In the genomic region with DNA sequence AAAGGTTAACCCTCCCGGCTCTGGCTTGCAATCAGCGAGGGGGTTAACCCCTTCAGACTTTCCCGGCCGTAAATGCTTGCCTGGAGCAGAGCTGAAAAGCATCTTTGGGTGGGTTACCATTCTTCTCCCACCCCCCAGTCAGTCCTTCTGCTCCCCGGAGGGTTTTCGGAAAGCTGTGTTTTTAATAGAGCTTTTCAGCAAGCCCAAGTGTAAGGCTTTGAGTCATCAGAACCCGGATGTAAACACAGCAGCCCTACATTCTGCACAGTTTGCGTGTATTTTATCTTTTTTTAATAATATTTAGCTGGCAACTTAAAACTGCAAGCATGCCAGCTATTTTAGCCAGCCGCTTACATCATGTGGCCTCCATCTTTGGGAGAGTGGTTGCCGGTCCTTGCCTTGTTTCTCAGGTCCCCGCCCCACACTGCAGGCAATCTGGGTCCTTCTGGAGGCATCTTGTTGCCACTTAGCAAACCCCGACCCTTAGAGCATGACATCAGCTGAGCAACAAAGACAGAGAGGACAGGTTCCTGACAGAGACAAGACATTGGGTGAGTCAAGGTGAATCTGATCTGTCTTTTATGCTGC, we compare ENCODE assay signal across 8 mouse cellular contexts. TPM values are rescaled to one million over a fixed set of nuclear protein-coding genes. Genes with fewer than 3 reads are reported as not detected.
DNase-seq lines count a peak whose midpoint lies in the region; ATAC-seq and TF ChIP-seq lines count a peak whose summit lies in the region.

No protein-coding gene starts in this region.

- peaks cover 0 to 4% of the 10 kb centered on the region in 2 experiments for H3K36me3 ChIP-seq in CH12.LX (replicated peaks in 1 of 2; ENCODE audit: control insufficient read depth in 1 of 2, insufficient read depth in 1 of 2, low read length in 1 of 2)
- no peaks in the 10 kb centered on the region for H3K36me3 ChIP-seq in hindbrain, embryonic 12.5 days
- no peaks in the 10 kb centered on the region for H3K36me3 ChIP-seq in lung, embryonic 14.5 days (ENCODE audit: insufficient read depth)
- H3K36me3 ChIP-seq in stomach, embryonic 14.5 days (ENCODE audit: control insufficient read depth, insufficient read depth, low read length), result no peaks in the 10 kb centered on the region

- TF ChIP-seq CTCF in CH12.LX (conservative IDR thresholded peaks at IDR 0.05 in 1 of 2, IDR thresholded peaks at IDR 0.05 in 1 of 2; ENCODE audit: low read depth in 2 of 2, low read length in 2 of 2), result no peak
- TF ChIP-seq CTCF in lung, embryonic 14.5 days (IDR thresholded peaks at IDR 0.05; ENCODE audit: low read depth), result no peak

- WGBS in hindbrain, embryonic 12.5 days, result under 1% methylated on average over 12 of the region's 12 CpGs
- 1% methylated on average over 12 of the region's 12 CpGs for WGBS in lung, embryonic 14.5 days
- WGBS in stomach, embryonic 14.5 days, result 0% methylated on average over 12 of the region's 12 CpGs

- peak; percentile 47 for DNase-seq in kidney, adult 11 months
- no peak for DNase-seq in kidney, adult 8-10 months
- DNase-seq in CH12.LX (ENCODE audit: extremely low read depth), result no peak
- DNase-seq in cerebellum, postnatal 25 days, result peak; percentile 63 to 72
- no peak for DNase-seq in lung, embryonic 14.5 days
- no peak for DNase-seq in left cerebral cortex, postnatal 14 days (ENCODE audit: low spot score in 2 of 2)

- peak overlapping the region; percentile 85 for H3K4me2 ChIP-seq in CH12.LX (ENCODE audit: insufficient read depth, low read depth, poor library complexity, severe bottlenecking)
- H3K4me2 ChIP-seq in hindbrain, embryonic 12.5 days (replicated peaks), result peak overlapping the region; percentile 64
- peak overlapping the region; percentile 67 for H3K4me2 ChIP-seq in lung, embryonic 14.5 days
- H3K4me2 ChIP-seq in stomach, embryonic 14.5 days (replicated peaks; ENCODE audit: low read depth, low read length), result peak overlapping the region; percentile 65

- H3K27ac ChIP-seq in CH12.LX (ENCODE audit: insufficient read depth, low read depth), result peak overlapping the region; percentile 91
- H3K27ac ChIP-seq in hindbrain, embryonic 12.5 days, result peak overlapping the region; percentile 99
- peak overlapping the region; percentile 97 for H3K27ac ChIP-seq in lung, embryonic 14.5 days (ENCODE audit: low read depth)
- H3K27ac ChIP-seq in stomach, embryonic 14.5 days (ENCODE audit: low read length), result peak overlapping the region; percentile 99

- H3K4me3 ChIP-seq in CH12.LX (replicated peaks in 1 of 3; ENCODE audit: low read depth in 2 of 3, low read length in 2 of 3, poor library complexity in 1 of 3), result peak overlapping the region; percentile 45 to 64 (median 55)
- H3K4me3 ChIP-seq in hindbrain, embryonic 12.5 days, result peak overlapping the region; percentile 25
- H3K4me3 ChIP-seq in lung, embryonic 14.5 days (ENCODE audit: low read depth, low read length), result peak overlapping the region; percentile 29
- H3K4me3 ChIP-seq in stomach, embryonic 14.5 days (ENCODE audit: low read depth, low read length), result peak overlapping the region; percentile 19

- no peaks in the 10 kb centered on the region for H3K9me3 ChIP-seq in CH12.LX (replicated peaks; ENCODE audit: low read length)
- H3K9me3 ChIP-seq in hindbrain, embryonic 12.5 days (replicated peaks), result no peaks in the 10 kb centered on the region
- no peaks in the 10 kb centered on the region for H3K9me3 ChIP-seq in lung, embryonic 14.5 days (ENCODE audit: low read depth, low read length)
- no peaks in the 10 kb centered on the region for H3K9me3 ChIP-seq in stomach, embryonic 14.5 days (ENCODE audit: control insufficient read depth, low read depth, low read length)

- no peaks in the 10 kb centered on the region for H3K79me2 ChIP-seq in CH12.LX (replicated peaks; ENCODE audit: control insufficient read depth, extremely low read depth, insufficient read depth, poor library complexity, severe bottlenecking)

- peak overlapping the region; percentile 81 for H3K9ac ChIP-seq in CH12.LX (ENCODE audit: insufficient read depth, low read depth)
- H3K9ac ChIP-seq in hindbrain, embryonic 12.5 days, result peak overlapping the region; percentile 64
- peak overlapping the region; percentile 45; the same call in 1 of the 2 replicates for H3K9ac ChIP-seq in lung, embryonic 14.5 days
- H3K9ac ChIP-seq in stomach, embryonic 14.5 days (replicated peaks; ENCODE audit: low read depth, low read length), result 0 out of 2 replicates have a peak overlapping the region, but pooled peaks have one; percentile 14

- TF ChIP-seq RAD21 in CH12.LX (IDR thresholded peaks at IDR 0.05; ENCODE audit: low read depth, low read length), result no peak; the same call in 1 of the 2 replicates

- peaks cover 19 to 69% of the 10 kb centered on the region in 2 experiments for H3K4me1 ChIP-seq in CH12.LX (ENCODE audit: control insufficient read depth in 1 of 2, insufficient read depth in 2 of 2)
- H3K4me1 ChIP-seq in hindbrain, embryonic 12.5 days, result peaks cover 92% of the 10 kb centered on the region
- H3K4me1 ChIP-seq in lung, embryonic 14.5 days (ENCODE audit: insufficient read depth), result peaks cover 79% of the 10 kb centered on the region
- peaks cover 82% of the 10 kb centered on the region for H3K4me1 ChIP-seq in stomach, embryonic 14.5 days (ENCODE audit: control insufficient read depth, insufficient read depth, low read length)

- no peak for TF ChIP-seq EP300 in CH12.LX (IDR thresholded peaks at IDR 0.05; ENCODE audit: low read length)

- TF ChIP-seq POLR2A in CH12.LX (IDR thresholded peaks at IDR 0.05; ENCODE audit: low read depth, low read length), result peak; percentile 35

- in situ Hi-C loops in CH12.LX (cut with MboI; ENCODE audit: low pct_ligation_motif_present, low pct_unique_long_range_greater_than_20kb, low sequenced_read_pairs), result no loop called here

- ATAC-seq in hindbrain, embryonic 12.5 days (ENCODE audit: low FRiP score), result peak; percentile 29
- peak; percentile 36 for ATAC-seq in lung, embryonic 14.5 days (ENCODE audit: insufficient read depth)
- peak; percentile 0; the same call in 1 of the 2 replicates for ATAC-seq in stomach, embryonic 14.5 days (ENCODE audit: insufficient number of reproducible peaks, insufficient read depth, low FRiP score, low read depth)

- dilution Hi-C loops in CH12.LX (cut with MboI; ENCODE audit: extremely low pct_ligation_motif_present, extremely low pct_unique_long_range_greater_than_20kb, low sequenced_read_pairs), result no loop called here

- no peaks in the 10 kb centered on the region for H3K27me3 ChIP-seq in CH12.LX (replicated peaks)
- no peaks in the 10 kb centered on the region for H3K27me3 ChIP-seq in hindbrain, embryonic 12.5 days
- H3K27me3 ChIP-seq in lung, embryonic 14.5 days (ENCODE audit: insufficient read depth, low read length), result no peaks in the 10 kb centered on the region
- no peaks in the 10 kb centered on the region for H3K27me3 ChIP-seq in stomach, embryonic 14.5 days (ENCODE audit: control insufficient read depth, insufficient read depth, low read length)

- intact Hi-C loops in left cerebral cortex, postnatal 14 days (cut with DNase I), result no loop called here

TF ChIP-seq in CH12.LX, 34 proteins besides CTCF, POLR2A, EP300 and RAD21:
- peak; percentile 45; the same call in 1 of the 2 replicates for TF ChIP-seq TCF12 (IDR thresholded peaks at IDR 0.05; ENCODE audit: low read depth, low read length)
- no peak for TF ChIP-seq ZMIZ1 (IDR thresholded peaks at IDR 0.05; ENCODE audit: low read depth, low read length)
- peak; percentile 33; the same call in 1 of the 2 replicates for TF ChIP-seq MAZ (IDR thresholded peaks at IDR 0.05; ENCODE audit: low read depth, low read length)
- TF ChIP-seq MYC (IDR thresholded peaks at IDR 0.05; ENCODE audit: low read depth, low read length), result 0 out of 2 replicates have a peak, but pooled peaks have one; percentile 17
- 0 out of 2 replicates have a peak, but pooled peaks have one; percentile 35 for TF ChIP-seq UBTF (IDR thresholded peaks at IDR 0.05; ENCODE audit: low read depth, low read length)
- TF ChIP-seq NRF1 (IDR thresholded peaks at IDR 0.05; ENCODE audit: low read depth, low read length), result 0 out of 2 replicates have a peak, but pooled peaks have one; percentile 23
- peak; percentile 46; the same call in 1 of the 2 replicates for TF ChIP-seq MXI1 (IDR thresholded peaks at IDR 0.05; ENCODE audit: low read depth, low read length)
- no peak for TF ChIP-seq BHLHE40 (IDR thresholded peaks at IDR 0.05; ENCODE audit: low read depth, low read length)
- no peak for TF ChIP-seq PAX5 (IDR thresholded peaks at IDR 0.05; ENCODE audit: low read length)
- peak; percentile 31; the same call in 1 of the 2 replicates for TF ChIP-seq SIN3A (IDR thresholded peaks at IDR 0.05; ENCODE audit: low read length)

RNA-seq across cellular contexts. Expression of a gene that starts 10.3 kb away (rescaled TPM):
- total RNA-seq in CH12.LX (2012; rRNA removed), result 19.6 and 21.4 TPM in 2 replicates
- 7.0 and 8.2 TPM in 2 replicates for total RNA-seq in CH12.LX (2014; rRNA removed)
- polyA plus RNA-seq in CH12.LX (2012; ENCODE audit: insufficient read length, low read depth), result 10.2 and 12.1 TPM in 2 replicates
- polyA plus RNA-seq in hindbrain, embryonic 12.5 days (2016; fragmentation: Nextera tagmentation; extraction: Ambion mirVana), result 75.9 and 86.3 TPM in 2 replicates
- 44.6 and 44.8 TPM in 2 replicates for polyA plus RNA-seq in lung, embryonic 14.5 days (2014; fragmentation: Nextera tagmentation; extraction: Ambion mirVana)
- polyA plus RNA-seq in stomach, embryonic 14.5 days (2014; fragmentation: Nextera tagmentation; extraction: Ambion mirVana), result 18.2 and 21.6 TPM in 2 replicates
- 10 to 100 TPM; 74.0 to 78.2 TPM for total RNA-seq in left cerebral cortex, postnatal 14 days (2021)

RNA-seq across cellular contexts. Expression of a gene that starts 51.9 kb away (rescaled TPM):
- total RNA-seq in CH12.LX (2012; rRNA removed) (18.7 and 19.6 TPM in 2 replicates), CH12.LX (2014; rRNA removed) (15.7 and 16.7 TPM in 2 replicates)
- 17.5 and 20.5 TPM in 2 replicates for polyA plus RNA-seq in CH12.LX (2012; ENCODE audit: insufficient read length, low read depth)
- polyA plus RNA-seq in hindbrain, embryonic 12.5 days (2016; fragmentation: Nextera tagmentation; extraction: Ambion mirVana), result 41.1 and 46.9 TPM in 2 replicates
- 22.4 and 24.3 TPM in 2 replicates for polyA plus RNA-seq in lung, embryonic 14.5 days (2014; fragmentation: Nextera tagmentation; extraction: Ambion mirVana)
- polyA plus RNA-seq in stomach, embryonic 14.5 days (2014; fragmentation: Nextera tagmentation; extraction: Ambion mirVana), result 20.9 and 22.3 TPM in 2 replicates
- total RNA-seq in left cerebral cortex, postnatal 14 days (2021), result 10 to 100 TPM; 71.2 to 72.2 TPM

Comparison
In these comparisons a context has a peak if more than half of its experiments do, and no peak if none do; other contexts are left out.
1. DNase-seq: peak in kidney, adult 11 months (single experiment) and cerebellum, postnatal 25 days (2 of 2); none in kidney, adult 8-10 months (0 of 2), CH12.LX (single experiment), lung, embryonic 14.5 days (single experiment) and left cerebral cortex, postnatal 14 days (0 of 2).
2. H3K9ac ChIP-seq: peak in every context shown above with its lines; median percentile 81 in CH12.LX; 64 in hindbrain, embryonic 12.5 days; 45 in lung, embryonic 14.5 days; 14 in stomach, embryonic 14.5 days.
3. Peak in every context shown above with its lines, with median percentiles within 50 percentile points of each other: H3K27ac ChIP-seq, H3K4me2 ChIP-seq, H3K4me3 ChIP-seq and ATAC-seq.